Mouse (Mus musculus) right cerebral cortex, adult 18-20 months (tissue): ENCODE data around the gene Olfr195.
A peak's percentile ranks its signal among the peaks of the same experiment; 100 is the strongest.
"Not testable (repeated sequence)": the region's sequence is repeated elsewhere in the genome, so short reads cannot be mapped to it uniquely, and the experiment has no call there.

Experiments used
- DNase-seq: peaks from one replicate; pipeline ENCODE4 v3.0.0; 2022; ENCODE audit warnings: mixed read lengths

Gene Olfr195

DNA sequence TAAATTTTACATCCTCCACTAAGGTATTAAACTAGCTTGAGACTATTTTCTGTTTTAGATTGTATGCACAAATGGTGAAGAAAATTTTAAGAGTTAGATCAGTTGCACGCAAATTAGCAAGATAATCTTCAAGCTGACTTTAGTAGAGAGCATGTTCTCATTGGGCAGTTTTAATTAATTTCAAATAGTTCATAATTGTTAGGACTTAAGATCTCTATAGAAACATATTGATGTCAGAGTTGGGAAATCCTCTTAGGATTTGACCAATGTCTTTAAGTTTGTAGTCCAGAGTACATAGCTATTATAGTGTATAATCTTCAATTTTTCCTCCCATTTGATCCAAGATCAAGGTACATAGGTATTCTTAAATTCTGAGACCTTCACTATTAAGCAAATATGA lies at the start of gene Olfr195:
Olfr195 (plus strand) TSS at position 301 of the 400 bp plus-strand sequence.
- DNase-seq: no peak

DNA sequence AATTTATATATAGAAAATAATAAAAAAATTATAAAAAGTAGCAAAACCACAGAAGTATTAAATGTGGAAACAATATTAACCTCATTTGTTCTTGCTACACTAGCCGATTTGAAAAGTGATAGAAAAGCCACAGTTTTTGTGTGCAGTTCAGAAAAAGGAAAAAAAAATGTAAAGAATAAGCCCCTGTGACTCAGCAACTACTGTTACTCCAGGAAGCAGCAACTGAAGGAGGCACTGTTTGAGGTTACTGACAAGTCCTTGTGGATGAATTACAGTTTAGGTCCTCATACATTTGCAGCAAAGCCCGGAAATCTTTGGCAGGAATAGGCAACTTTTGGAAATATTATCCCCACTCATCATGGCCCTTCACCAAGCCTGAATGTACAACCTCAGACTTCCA lies 41.5 kb upstream of the Olfr195 start:
- DNase-seq: no peak

GRCm38 (mm10) chr16:59108522-59108921 lies 38.3 kb upstream of the Olfr195 start:
- DNase-seq: not testable (repeated sequence)

DNA sequence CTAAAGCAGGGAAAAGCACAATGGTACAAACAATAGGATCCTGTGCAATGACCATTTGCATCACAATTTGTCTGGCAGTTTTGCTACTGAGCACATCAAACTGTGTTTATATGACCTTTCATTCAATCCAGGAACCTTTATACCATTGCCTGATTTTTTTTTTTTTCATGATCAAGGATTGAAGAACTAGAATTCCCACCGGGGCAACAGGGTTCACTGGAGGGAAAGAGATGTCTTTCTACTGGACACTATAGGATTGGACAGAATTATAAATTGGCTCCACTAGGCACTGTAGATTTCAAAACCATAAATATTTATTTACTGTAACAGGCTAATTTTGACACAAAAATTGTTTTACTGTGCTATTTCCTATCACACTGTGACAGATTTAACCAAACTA lies 35.1 kb upstream of the Olfr195 start, which contains the start of gene Olfr193:
Olfr193 (minus strand) TSS at position 101 of the 400 bp plus-strand sequence.
- no peak for DNase-seq

- DNase-seq: no peak
These were observed 25.9 kb upstream of the Olfr195 start, which contains the start of gene Olfr194 for GRCm38 (mm10) chr16:59120969-59121368. Gene Olfr194 (minus strand): TSS chr16:59121069.

DNA sequence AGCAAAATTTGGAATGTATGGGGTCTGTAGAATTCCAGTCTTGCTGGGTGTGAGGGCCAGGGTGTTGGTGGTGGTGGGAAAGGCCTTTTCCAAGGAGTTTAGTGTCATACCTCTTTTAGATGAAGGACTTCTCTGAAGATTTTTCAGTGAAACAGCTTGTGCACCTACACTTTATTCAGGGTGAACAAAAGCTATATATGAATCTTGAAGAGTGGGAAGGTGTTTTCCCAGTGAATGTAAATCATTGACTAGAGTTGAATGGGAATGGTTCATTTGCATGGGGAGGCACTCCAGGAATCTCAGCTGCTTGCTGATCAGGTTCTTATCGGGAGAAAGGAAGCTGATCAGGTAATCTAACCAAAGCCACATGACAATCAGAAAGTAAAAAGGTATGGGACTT lies 16.1 kb upstream of the Olfr195 start:
- DNase-seq: peak; percentile 5

DNA sequence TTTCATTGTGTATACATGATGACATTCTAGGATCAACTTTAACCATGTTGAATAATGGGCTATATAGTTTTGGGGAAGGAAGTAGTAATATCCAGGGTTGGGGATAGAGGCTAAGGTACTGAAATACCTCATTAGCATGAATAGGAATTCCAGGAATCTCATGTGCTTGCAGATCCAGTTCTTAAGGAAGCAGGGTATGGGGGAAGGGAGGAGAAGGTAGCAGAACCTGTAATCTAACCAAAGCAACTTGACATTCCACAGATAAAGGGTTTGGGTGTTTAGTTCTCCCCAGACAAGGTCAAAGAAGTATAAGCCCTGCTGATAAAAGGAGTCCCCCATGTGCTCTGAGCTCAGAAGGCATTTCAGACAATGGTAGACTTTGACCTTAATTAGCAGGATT lies 5.7 kb upstream of the Olfr195 start:
- no peak for DNase-seq

GRCm38 (mm10) chr16:59151996-59152395 lies 5.2 kb downstream of the Olfr195 start:
- DNase-seq: no peak

GRCm38 (mm10) chr16:59170354-59170753 lies 23.5 kb downstream of the Olfr195 start, which contains the start of gene Olfr196:
Gene Olfr196 (minus strand): TSS chr16:59170454.
- no peak for DNase-seq
